Mouse (Mus musculus) hindbrain, embryonic 12.5 days (tissue): Measurements from ENCODE around the gene Tnfrsf22. TPM values are rescaled to one million over a fixed set of nuclear protein-coding genes. Genes with fewer than 3 reads are reported as not detected.
A peak's percentile ranks its signal among the peaks of the same experiment; 100 is the strongest.
"Not testable (repeated sequence)": the region's sequence is repeated elsewhere in the genome, so short reads cannot be mapped to it uniquely, and the experiment has no call there.

ENCODE experiments used
- ATAC-seq: fragments of 200-750 bp; cut with Nextera tagmentation; 2 replicates; pipeline ENCODE4 v1.8.0; 2017; ENCODE audit warnings: moderate TSS enrichment; ENCODE audit not compliant: low FRiP score
- H3K27ac ChIP-seq: fragments of 300-500 bp; sonication (generic); 2 replicates; pipeline ENCODE4 v1.5.1; 2016; ENCODE audit warnings: mild to moderate bottlenecking
- H3K27me3 ChIP-seq: fragments of 300-500 bp; sonication (generic); 2 replicates; pipeline ENCODE4 v1.6.1; 2016; ENCODE audit warnings: mild to moderate bottlenecking
- H3K36me3 ChIP-seq: fragments of 300-500 bp; sonication (generic); 2 replicates; pipeline ENCODE4 v1.6.1; 2016; ENCODE audit warnings: mild to moderate bottlenecking
- H3K4me1 ChIP-seq: fragments of 300-500 bp; sonication (generic); 2 replicates; pipeline ENCODE4 v1.6.1; 2016
- H3K4me2 ChIP-seq: fragments of 300-500 bp; sonication (generic); replicated peaks from 2 replicates; pipeline ENCODE4 v1.6.1; 2016; ENCODE audit warnings: mild to moderate bottlenecking
- H3K4me3 ChIP-seq: fragments of 300-500 bp; sonication (generic); 2 replicates; pipeline ENCODE4 v1.5.1; 2016; ENCODE audit warnings: mild to moderate bottlenecking
- H3K9ac ChIP-seq: fragments of 300-500 bp; sonication (generic); 2 replicates; pipeline ENCODE4 v1.6.1; 2016; ENCODE audit warnings: mild to moderate bottlenecking, moderate library complexity
- H3K9me3 ChIP-seq: fragments of 300-500 bp; sonication (generic); replicated peaks from 2 replicates; pipeline ENCODE4 v1.6.1; 2016; ENCODE audit warnings: mild to moderate bottlenecking
- WGBS: fragments of 180-500 bp; shearing (Covaris S2); methylation state at CpG from one replicate; pipeline ENCODE4 v1.1.7; 2016; 5-methylcytosine and 5-hydroxymethylcytosine counted together
- polyA plus RNA-seq: library from polyadenylated mRNA; unstranded; fragments of >200 nt; fragmentation: Nextera tagmentation; extraction: Ambion mirVana; gene quantifications from 2 replicates; pipeline ENCODE4 v1.2.1, GENCODE M21; 2016

Gene Tnfrsf22
- polyA plus RNA-seq, 1 experiment from 2014 or later = 8.3 TPM

DNA sequence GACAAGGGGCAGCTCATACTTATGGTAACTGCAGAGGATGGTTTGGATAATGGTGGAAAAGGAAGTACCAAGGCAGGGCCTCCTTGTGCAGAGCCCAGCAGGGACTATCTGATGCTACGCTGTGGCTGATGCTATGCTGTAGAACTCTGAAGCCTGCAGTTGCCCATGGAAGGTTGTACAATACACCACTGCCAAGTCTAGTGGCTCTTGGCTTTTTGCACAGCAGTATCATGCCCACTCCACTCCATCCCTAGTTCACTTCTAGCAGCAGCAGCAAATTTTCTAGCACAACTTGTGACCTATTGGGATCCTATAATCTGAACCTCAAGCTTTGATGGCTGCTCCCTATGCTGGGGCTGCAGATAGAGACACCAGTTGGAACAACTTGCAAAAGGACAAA lies 32.1 kb upstream of the Tnfrsf22 start:
- 83% methylated on average over 1 of the region's 1 CpGs for WGBS
- Histone ChIP-seq H3K27me3 (peaks cover 6% of the 10 kb centered on the region; the same call in 1 of the 2 replicates), H3K9me3 (no peaks in the 10 kb centered on the region), H3K36me3 (no peaks in the 10 kb centered on the region), H3K9ac (no peak overlapping the region), H3K4me3 (no peak overlapping the region), H3K27ac (no peak overlapping the region), H3K4me1 (peaks cover 5% of the 10 kb centered on the region; the same call in 1 of the 2 replicates), H3K4me2 (no peak overlapping the region)
- no peak for ATAC-seq

GRCm38 (mm10) chr7:143680836-143681235 lies 31.4 kb upstream of the Tnfrsf22 start:
- ATAC-seq, H3K4me1 ChIP-seq, H3K27ac ChIP-seq, H3K4me3 ChIP-seq, H3K9me3 ChIP-seq, H3K9ac ChIP-seq, H3K36me3 ChIP-seq, H3K27me3 ChIP-seq, H3K4me2 ChIP-seq: not testable (repeated sequence)
- WGBS = 54% methylated on average over 2 of the region's 2 CpGs

DNA sequence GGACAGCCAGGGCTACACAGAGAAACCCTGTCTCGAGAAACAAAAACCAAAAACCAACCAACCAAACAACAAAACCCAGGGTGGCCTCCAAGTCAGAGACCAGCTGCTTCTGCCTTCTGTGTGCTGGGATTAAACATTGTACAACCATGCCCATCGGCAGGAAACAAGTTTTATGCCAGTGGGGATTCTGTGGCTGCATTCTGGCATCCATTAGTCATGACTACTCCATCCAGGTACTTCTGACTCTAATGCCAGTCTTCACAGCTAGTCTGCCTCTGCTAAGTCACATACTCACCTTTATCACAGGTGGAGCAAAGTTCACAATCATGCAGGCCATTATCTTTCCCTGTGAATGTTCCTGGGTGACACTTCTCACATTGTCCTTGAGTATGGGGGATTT lies 30.2 kb upstream of the Tnfrsf22 start:
- not testable (repeated sequence) for H3K9me3 ChIP-seq, ATAC-seq, H3K36me3 ChIP-seq, H3K27ac ChIP-seq, H3K9ac ChIP-seq, H3K4me1 ChIP-seq, H3K4me2 ChIP-seq, H3K4me3 ChIP-seq, H3K27me3 ChIP-seq
- 80% methylated on average over 2 of the region's 2 CpGs for WGBS

GRCm38 (mm10) chr7:143666427-143667311 lies 17.2 kb upstream of the Tnfrsf22 start:
- Histone ChIP-seq H3K9me3 (no peaks in the 10 kb centered on the region), H3K27ac (no peak overlapping the region), H3K4me2 (no peak overlapping the region), H3K9ac (no peak overlapping the region), H3K27me3 (no peaks in the 10 kb centered on the region), H3K36me3 (no peaks in the 10 kb centered on the region), H3K4me1 (no peaks in the 10 kb centered on the region), H3K4me3 (no peak overlapping the region)
- ATAC-seq = no peak

DNA sequence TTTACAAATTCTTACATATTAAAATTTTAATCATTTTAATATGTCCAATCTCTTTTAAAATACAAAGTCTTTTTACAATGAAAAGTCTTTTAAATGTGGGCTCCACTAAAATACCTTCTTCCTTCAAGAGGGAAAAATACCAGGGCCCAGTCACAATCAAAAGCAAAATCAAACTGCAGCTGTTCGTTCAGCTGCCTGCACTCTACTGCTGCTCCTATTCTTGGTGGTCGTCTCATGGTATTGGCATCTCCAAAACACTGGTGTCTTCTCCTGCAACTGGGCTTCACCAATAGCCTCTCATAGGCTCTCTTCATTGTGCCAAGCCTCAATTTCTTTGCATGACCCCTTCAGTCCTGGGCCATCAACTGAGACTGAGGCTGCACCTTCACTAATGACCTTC lies 14.0 kb upstream of the Tnfrsf22 start:
- Histone ChIP-seq H3K4me1 (no peaks in the 10 kb centered on the region), H3K9me3 (no peaks in the 10 kb centered on the region)
- WGBS = 91% methylated on average over 2 of the region's 2 CpGs

DNA sequence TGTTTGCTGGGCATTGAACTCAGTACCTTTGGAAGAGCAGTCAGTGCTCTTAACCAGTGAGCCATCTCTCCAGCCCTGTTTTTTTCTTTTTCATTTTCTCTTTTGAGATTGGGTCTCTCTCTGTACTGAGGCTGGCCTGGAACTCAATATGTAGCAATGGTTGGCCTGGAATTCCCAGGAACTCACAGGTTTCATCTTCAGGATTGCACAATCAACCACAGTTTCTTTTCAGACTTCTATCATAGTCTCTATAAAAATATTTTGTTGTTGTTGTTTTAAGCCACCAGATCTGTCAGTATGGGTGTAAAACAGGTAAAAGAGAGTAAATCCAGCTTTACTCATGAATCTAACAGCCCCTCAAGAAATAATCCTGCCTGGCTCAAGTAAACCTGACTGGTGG lies 11.3 kb upstream of the Tnfrsf22 start:
- no peak overlapping the region for H3K4me3 ChIP-seq
- H3K9ac ChIP-seq = no peak overlapping the region
- ATAC-seq = no peak
- H3K36me3 ChIP-seq = no peaks in the 10 kb centered on the region
- H3K4me1 ChIP-seq = no peaks in the 10 kb centered on the region
- no peak overlapping the region for H3K27ac ChIP-seq
- no peaks in the 10 kb centered on the region for H3K27me3 ChIP-seq
- no peak overlapping the region for H3K4me2 ChIP-seq
- no peaks in the 10 kb centered on the region for H3K9me3 ChIP-seq

More for the DNA sequence above, 14.0 kb upstream of the Tnfrsf22 start:
- H3K9ac ChIP-seq = no peak overlapping the region
- H3K27me3 ChIP-seq = no peaks in the 10 kb centered on the region
- H3K4me2 ChIP-seq = no peak overlapping the region
- H3K27ac ChIP-seq = no peak overlapping the region
- ATAC-seq = no peak
- no peaks in the 10 kb centered on the region for H3K36me3 ChIP-seq
- H3K4me3 ChIP-seq = no peak overlapping the region

DNA sequence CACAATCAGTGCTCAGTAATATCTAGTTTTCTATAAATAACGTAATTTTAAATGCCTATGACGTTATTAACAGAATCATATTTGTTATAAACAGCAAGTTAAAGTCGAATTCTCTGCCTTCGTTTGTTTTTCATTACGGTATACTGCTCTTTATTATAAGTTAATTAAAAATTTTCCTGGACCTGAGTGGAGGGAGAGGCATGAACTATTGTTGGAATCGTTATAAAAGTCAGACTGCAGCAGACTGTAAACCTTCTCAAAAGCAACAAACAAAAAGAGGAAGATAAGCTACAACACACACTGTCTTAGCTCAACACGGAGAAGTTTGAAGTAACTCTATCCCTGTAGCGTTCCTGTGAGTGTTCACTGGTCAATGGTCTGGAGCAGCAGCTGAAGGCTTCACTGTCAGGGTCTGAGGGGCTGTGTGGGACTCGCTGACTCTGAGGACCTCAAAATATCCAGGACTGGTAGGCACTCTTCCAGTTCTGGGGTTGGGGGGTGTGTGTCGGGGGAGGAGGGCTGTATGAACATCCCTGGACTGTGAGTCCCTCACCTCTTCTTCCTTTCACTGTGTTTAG lies 397 bp upstream of the Tnfrsf22 start:
- not testable (repeated sequence) for H3K4me1 ChIP-seq, H3K9ac ChIP-seq, H3K36me3 ChIP-seq, H3K27ac ChIP-seq, H3K9me3 ChIP-seq, H3K27me3 ChIP-seq
- 0 out of 2 replicates have a peak, but pooled peaks have one; percentile 8 for ATAC-seq
- Histone ChIP-seq H3K4me3 (peak overlapping the region; percentile 65), H3K4me2 (peak overlapping the region; percentile 81; the same call in 1 of the 2 replicates)
- WGBS = 55% methylated on average over 10 of the region's 10 CpGs

GRCm38 (mm10) chr7:143643949-143644348 lies 5.5 kb downstream of the Tnfrsf22 start:
- not testable (repeated sequence) for H3K4me1 ChIP-seq, H3K27me3 ChIP-seq, ATAC-seq, H3K9me3 ChIP-seq, H3K4me3 ChIP-seq, H3K9ac ChIP-seq, H3K36me3 ChIP-seq, H3K27ac ChIP-seq, H3K4me2 ChIP-seq
- 92% methylated on average over 2 of the region's 2 CpGs for WGBS

DNA sequence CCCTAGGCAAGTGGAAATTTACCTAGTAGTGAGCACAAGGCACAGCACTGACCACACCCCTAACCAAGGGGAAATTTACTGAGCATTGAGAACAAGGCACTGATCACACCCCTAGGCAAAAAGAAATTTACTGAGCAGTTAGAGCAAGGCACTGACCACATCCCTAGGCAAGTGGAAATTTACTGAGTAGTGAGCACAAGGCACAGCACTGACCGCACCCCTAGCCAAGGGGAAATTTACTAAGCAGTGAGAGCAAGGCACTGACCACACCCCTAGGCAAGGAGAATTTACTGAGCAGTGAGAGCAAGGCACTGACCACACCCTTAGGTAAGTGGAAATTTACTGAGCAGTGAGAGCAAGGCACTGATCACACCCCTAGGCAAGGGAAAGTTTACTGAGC lies 12.8 kb downstream of the Tnfrsf22 start:
- Histone ChIP-seq H3K9ac (no peak overlapping the region), H3K4me3 (no peak overlapping the region), H3K27me3 (no peaks in the 10 kb centered on the region), H3K4me1 (no peaks in the 10 kb centered on the region), H3K27ac (no peak overlapping the region), H3K4me2 (no peak overlapping the region), H3K9me3 (0 out of 2 replicates have a peak, but pooled peaks cover 7% of the 10 kb centered on the region), H3K36me3 (no peaks in the 10 kb centered on the region)
- 92% methylated on average over 1 of the region's 1 CpGs for WGBS
- no peak for ATAC-seq

DNA sequence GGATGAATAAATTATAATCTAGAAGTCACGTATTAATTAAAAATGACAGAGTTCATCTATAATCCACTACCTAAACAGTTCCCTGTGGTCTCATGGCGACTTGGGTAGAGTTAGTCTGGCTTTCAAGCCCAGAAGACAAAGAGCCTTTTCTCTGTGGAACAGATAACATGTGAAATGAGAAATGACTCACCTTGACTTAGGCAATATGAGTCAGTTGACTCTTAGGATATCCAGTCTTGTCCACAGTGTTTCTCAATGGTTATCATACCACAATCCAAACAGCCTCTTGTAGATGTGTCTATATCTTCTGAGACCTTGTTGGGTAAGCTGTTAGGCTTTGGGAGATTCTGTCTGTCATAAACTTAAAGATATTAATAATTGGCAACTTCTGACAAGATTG lies 18.0 kb downstream of the Tnfrsf22 start:
- H3K4me1 ChIP-seq = no peaks in the 10 kb centered on the region
- H3K27me3 ChIP-seq = no peaks in the 10 kb centered on the region
- no peak overlapping the region for H3K27ac ChIP-seq
- H3K4me2 ChIP-seq = no peak overlapping the region
- H3K9ac ChIP-seq = no peak overlapping the region
- WGBS = 60% methylated on average over 2 of the region's 2 CpGs
- H3K36me3 ChIP-seq = no peaks in the 10 kb centered on the region
- H3K9me3 ChIP-seq = 0 out of 2 replicates have a peak, but pooled peaks cover 7% of the 10 kb centered on the region
- no peak for ATAC-seq
- no peak overlapping the region for H3K4me3 ChIP-seq

DNA sequence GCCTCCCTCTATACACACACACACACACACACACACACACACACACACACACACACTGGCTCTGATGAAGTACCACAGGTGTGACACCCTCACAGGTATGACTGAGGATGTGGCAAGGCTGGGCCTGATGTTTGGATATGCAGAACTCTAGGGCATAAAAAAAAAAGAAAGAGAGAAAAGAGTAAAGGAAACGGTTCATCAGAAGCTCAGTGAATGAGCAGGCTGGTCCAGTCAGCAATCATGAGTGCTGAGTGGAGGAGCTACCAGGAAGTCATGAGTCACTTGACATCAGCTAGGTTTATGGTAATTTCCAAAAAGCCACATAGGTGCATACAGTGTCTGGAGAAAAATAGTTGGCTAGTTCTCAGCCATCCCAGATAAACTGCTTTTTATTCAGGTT lies 20.0 kb downstream of the Tnfrsf22 start:
- 66% methylated on average over 1 of the region's 1 CpGs for WGBS
- Histone ChIP-seq H3K4me1 (no peaks in the 10 kb centered on the region), H3K4me3 (no peak overlapping the region), H3K27me3 (no peaks in the 10 kb centered on the region), H3K9ac (no peak overlapping the region), H3K27ac (no peak overlapping the region), H3K4me2 (no peak overlapping the region), H3K36me3 (no peaks in the 10 kb centered on the region), H3K9me3 (0 out of 2 replicates have a peak, but pooled peaks cover 7% of the 10 kb centered on the region)
- ATAC-seq = no peak

DNA sequence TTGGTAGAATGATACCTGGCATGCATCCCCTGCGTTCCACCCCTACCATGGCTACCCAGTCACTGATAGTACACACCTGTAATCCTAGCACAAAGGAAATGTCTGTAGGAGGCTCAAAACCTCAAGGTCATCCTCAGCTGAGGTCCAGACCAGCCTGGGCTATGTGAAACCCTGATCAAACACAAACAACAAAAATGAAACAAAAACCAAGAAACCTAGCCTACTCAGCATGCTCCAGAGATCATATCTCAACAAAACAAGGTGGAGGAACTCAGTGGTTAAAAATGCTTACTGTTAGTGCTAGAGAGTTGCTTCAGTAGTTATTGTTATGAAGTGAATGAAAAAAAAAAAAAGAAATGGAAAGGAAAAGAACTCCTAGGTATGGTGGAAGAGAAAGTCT lies 20.9 kb downstream of the Tnfrsf22 start, which contains the start of gene Tnfrsf26:
Gene Tnfrsf26, minus strand, starts transcription at position 183 of the 400 bp plus-strand sequence.
- Histone ChIP-seq H3K4me1 (no peaks in the 10 kb centered on the region), H3K9me3 (0 out of 2 replicates have a peak, but pooled peaks cover 5% of the 10 kb centered on the region), H3K36me3 (no peaks in the 10 kb centered on the region), H3K27ac (no peak within 1 kb of the TSS), H3K27me3 (no peaks in the 10 kb centered on the region), H3K4me2 (no peak within 1 kb of the TSS), H3K9ac (no peak within 1 kb of the TSS), H3K4me3 (no peak within 1 kb of the TSS)
- ATAC-seq = no peak
- 92% methylated on average over 1 of the region's 1 CpGs for WGBS
